Mouse (Mus musculus) limb, embryonic 15.5 days (tissue): Measurements from ENCODE around the gene Gm38100. TPM values are rescaled to one million over a fixed set of nuclear protein-coding genes. Genes with fewer than 3 reads are reported as not detected.

Experiments used
- polyA plus RNA-seq: library from polyadenylated mRNA; unstranded; fragments of >200 nt; fragmentation: Nextera tagmentation; extraction: Ambion mirVana; gene quantifications from 2 replicates; pipeline ENCODE4 v1.2.1, GENCODE M21; 2015

Gene Gm38100
- polyA plus RNA-seq, 1 experiment from 2014 or later: not detected

Other genes starting within 250 kb of the Gm38100 start
- gene Opn3, start 227.6 kb upstream of the Gm38100 start, polyA plus RNA-seq: 4.8 and 5.3 TPM in 2 replicates
- 1.4 and 1.5 TPM in 2 replicates for gene Chml, start 227.4 kb upstream of the Gm38100 start, polyA plus RNA-seq
- not detected in 2 replicates for gene Wdr64, start 221.7 kb upstream of the Gm38100 start, polyA plus RNA-seq
- 48.4 and 49.4 TPM in 2 replicates for gene Exo1, start 39.7 kb upstream of the Gm38100 start, polyA plus RNA-seq
- 0.57 and 0.67 TPM in 2 replicates for gene Rbm8a2, start 58.8 kb downstream of the Gm38100 start, polyA plus RNA-seq